Mouse (Mus musculus) right cerebral cortex, adult 18-20 months (tissue): Measurements from ENCODE around the gene Cyp2c37.
"Not testable (repeated sequence)": the region's sequence is repeated elsewhere in the genome, so short reads cannot be mapped to it uniquely, and the experiment has no call there.

Source experiments
- DNase-seq: peaks from one replicate; pipeline ENCODE4 v3.0.0; 2022; ENCODE audit warnings: mixed read lengths

Cyp2c37 gene

GRCm38 (mm10) chr19:39992140-39992539 lies at the start of gene Cyp2c37:
Gene Cyp2c37, plus strand, starts transcription at chr19:39992424.
- not testable (repeated sequence) for DNase-seq

GRCm38 (mm10) chr19:39960861-39961260 lies 31.4 kb upstream of the Cyp2c37 start:
- not testable (repeated sequence) for DNase-seq

GRCm38 (mm10) chr19:39971096-39971495 lies 21.1 kb upstream of the Cyp2c37 start:
- not testable (repeated sequence) for DNase-seq

- no peak for DNase-seq
Observed at GRCm38 (mm10) chr19:39989471-39989870, 2.8 kb upstream of the Cyp2c37 start.
